Mouse (Mus musculus) cerebellum, adult 11 months (tissue): ENCODE measurements at regions not wholly inside any gene's neighbourhood (a gene's known extent, or its start where the extent isn't known, plus 50 kb on each side); places are given as distances from the start of the nearest gene placed in this dataset.
"Not testable (repeated sequence)": the region's sequence is repeated elsewhere in the genome, so short reads cannot be mapped to it uniquely, and the experiment has no call there.

ENCODE experiments used
- DNase-seq: peaks from one replicate; pipeline ENCODE4 v3.0.0; 2022

GRCm38 (mm10) chr1:109811191-109811590 is 171.0 kb upstream of the Cdh7 start:
- not testable (repeated sequence) for DNase-seq

- DNase-seq, result no peak
These were observed 131.6 kb upstream of the Cdh7 start for GRCm38 (mm10) chr1:109850591-109850990.

- no peak for DNase-seq
These were observed 83.6 kb upstream of the Cdh7 start for GRCm38 (mm10) chr1:109898652-109899051.

GRCm38 (mm10) chr1:109929483-109930255 is 52.6 kb upstream of the Cdh7 start:
- DNase-seq, result peak; percentile 48
